ENCODE assay signal across 9 mouse cellular contexts in genomic region chr11:97839441-97840134, GRCm38 (mm10). TPM values are rescaled to one million over a fixed set of nuclear protein-coding genes. Genes with fewer than 3 reads are reported as not detected.
DNase-seq lines count a peak whose midpoint lies in the region; ATAC-seq and TF ChIP-seq lines count a peak whose summit lies in the region.
"Had no signal": no experiment of that assay in that cellular context is flagged by ENCODE, and none has a peak within 500 bp of the region (broad histone marks: within the 10 kb centered on the region; RNA-seq: fewer than 3 reads in every experiment).

No protein-coding gene starts in this region.

- no peak for TF ChIP-seq CTCF in liver, adult 2 months (IDR thresholded peaks at IDR 0.05; ENCODE audit: low read depth, low read length)
- no peak for TF ChIP-seq CTCF in liver, postnatal 0 days (IDR thresholded peaks at IDR 0.05; ENCODE audit: low read depth)
- no peak for TF ChIP-seq CTCF in midbrain, postnatal 0 days (IDR thresholded peaks at IDR 0.05)

- TF ChIP-seq EP300 in liver, postnatal 0 days (IDR thresholded peaks at IDR 0.05; ENCODE audit: low read depth) = no peak

- TF ChIP-seq POLR2A in liver, adult 2 months (IDR thresholded peaks at IDR 0.05; ENCODE audit: extremely low read depth, insufficient read depth, low read length) = no peak

- no peak overlapping the region for H3K4me2 ChIP-seq in liver, postnatal 0 days (ENCODE audit: low read depth, low read length)
- H3K4me2 ChIP-seq in hindbrain, embryonic 13.5 days = no peak overlapping the region
- H3K4me2 ChIP-seq in midbrain, postnatal 0 days (ENCODE audit: low read depth, low read length, poor library complexity, severe bottlenecking) = peak overlapping the region; percentile 61; the same call in 1 of the 2 replicates

- peaks cover 9% of the 10 kb centered on the region for H3K36me3 ChIP-seq in liver, adult 2 months (ENCODE audit: control insufficient read depth, insufficient read depth, low read length)
- peaks cover 13% of the 10 kb centered on the region for H3K36me3 ChIP-seq in liver, postnatal 0 days (replicated peaks; ENCODE audit: insufficient read depth, low read length)
- H3K36me3 ChIP-seq in hindbrain, embryonic 13.5 days = peaks cover 34% of the 10 kb centered on the region
- H3K36me3 ChIP-seq in midbrain, postnatal 0 days (ENCODE audit: insufficient read depth, low read length) = peaks cover 22% of the 10 kb centered on the region

- H3K4me3 ChIP-seq in liver, adult 2 months (ENCODE audit: insufficient read depth, low read depth, low read length) = no peak overlapping the region
- no peak overlapping the region for H3K4me3 ChIP-seq in liver, postnatal 0 days (ENCODE audit: low read depth, low read length)
- H3K4me3 ChIP-seq in hindbrain, embryonic 13.5 days = no peak overlapping the region
- peak overlapping the region; percentile 54; the same call in 1 of the 2 replicates for H3K4me3 ChIP-seq in midbrain, postnatal 0 days (ENCODE audit: low read depth, low read length)

- no peak overlapping the region for H3K9ac ChIP-seq in liver, adult 2 months (ENCODE audit: low read depth, low read length)
- H3K9ac ChIP-seq in liver, postnatal 0 days (replicated peaks) = no peak overlapping the region
- H3K9ac ChIP-seq in hindbrain, embryonic 13.5 days = peak overlapping the region; percentile 35; the same call in 1 of the 2 replicates
- H3K9ac ChIP-seq in midbrain, postnatal 0 days (replicated peaks; ENCODE audit: low read length, poor library complexity, severe bottlenecking) = no peak overlapping the region

- H3K4me1 ChIP-seq in liver, adult 2 months (ENCODE audit: control insufficient read depth, insufficient read depth, low read length) = peaks cover 11% of the 10 kb centered on the region
- peaks cover 15% of the 10 kb centered on the region; the same call in 1 of the 2 replicates for H3K4me1 ChIP-seq in liver, postnatal 0 days (ENCODE audit: insufficient read depth)
- H3K4me1 ChIP-seq in hindbrain, embryonic 13.5 days (replicated peaks) = peaks cover 24% of the 10 kb centered on the region
- peaks cover 3% of the 10 kb centered on the region; the same call in 1 of the 2 replicates for H3K4me1 ChIP-seq in midbrain, postnatal 0 days (ENCODE audit: insufficient read depth, low read length)

- no peak for ATAC-seq in liver, postnatal 0 days
- ATAC-seq in hindbrain, embryonic 13.5 days (ENCODE audit: low FRiP score) = no peak
- no peak for ATAC-seq in midbrain, postnatal 0 days (ENCODE audit: low FRiP score)
- ATAC-seq in monocyte, adult 5-6 weeks (replicated peaks; ENCODE audit: insufficient number of reproducible peaks, low FRiP score, low TSS enrichment, poor library complexity, severe bottlenecking) = no peak

- no peak overlapping the region for H3K27ac ChIP-seq in liver, adult 2 months (replicated peaks; ENCODE audit: insufficient read depth, low read depth, low read length)
- H3K27ac ChIP-seq in liver, postnatal 0 days (ENCODE audit: low read depth) = no peak overlapping the region
- peak overlapping the region; percentile 97 for H3K27ac ChIP-seq in hindbrain, embryonic 13.5 days
- peak overlapping the region; percentile 95 for H3K27ac ChIP-seq in midbrain, postnatal 0 days (ENCODE audit: low read depth, low read length)

- WGBS in liver, adult 2 months = 48% methylated on average over 11 of the region's 11 CpGs
- 58% methylated on average over 11 of the region's 11 CpGs for WGBS in liver, postnatal 0 days (ENCODE audit: insufficient replicate concordance)
- WGBS in hindbrain, embryonic 13.5 days = 60% methylated on average over 11 of the region's 11 CpGs
- WGBS in midbrain, postnatal 0 days = 59% methylated on average over 11 of the region's 11 CpGs

- H3K79me2 ChIP-seq in liver, adult 2 months (ENCODE audit: control insufficient read depth, insufficient read depth, low read length) = no peaks in the 10 kb centered on the region

- no peaks in the 10 kb centered on the region for H3K27me3 ChIP-seq in liver, adult 2 months (ENCODE audit: control insufficient read depth, insufficient read depth, low read length)
- H3K27me3 ChIP-seq in liver, postnatal 0 days (ENCODE audit: insufficient read depth, low read length) = no peaks in the 10 kb centered on the region
- no peaks in the 10 kb centered on the region for H3K27me3 ChIP-seq in hindbrain, embryonic 13.5 days
- H3K27me3 ChIP-seq in midbrain, postnatal 0 days (ENCODE audit: insufficient read depth, low read length) = no peaks in the 10 kb centered on the region

- no peaks in the 10 kb centered on the region for H3K9me3 ChIP-seq in liver, postnatal 0 days (ENCODE audit: low read length)
- H3K9me3 ChIP-seq in hindbrain, embryonic 13.5 days = no peaks in the 10 kb centered on the region
- H3K9me3 ChIP-seq in midbrain, postnatal 0 days (ENCODE audit: low read length) = no peaks in the 10 kb centered on the region

- DNase-seq in cerebellum, adult 11-12 months = peak; percentile 27
- DNase-seq in cerebellum, adult 11 months = no peak
- peak; percentile 49 for DNase-seq in liver, adult 2 months (ENCODE audit: extremely low read depth, low read depth, low spot score)
- no peak for DNase-seq in liver, postnatal 0 days
- DNase-seq in midbrain, postnatal 0 days (ENCODE audit: low spot score) = no peak
- no peak for DNase-seq in kidney, adult 8-10 months
- DNase-seq: right cerebral cortex, postnatal 25 days had no signal

RNA-seq across cellular contexts. Expression of gene B230217C12Rik, which starts 1.0 kb away (rescaled TPM):
- total RNA-seq in liver, adult 2 months (2014; rRNA removed) = 0.09 and 0.27 TPM in 2 replicates
- polyA plus RNA-seq in liver, adult 2 months (2012; rRNA removed) = 0.14 and 0.29 TPM in 2 replicates
- polyA plus RNA-seq in liver, postnatal 0 days (2015; fragmentation: Nextera tagmentation; extraction: Ambion mirVana) = 0.25 and 0.28 TPM in 2 replicates
- 28.9 and 29.2 TPM in 2 replicates for polyA plus RNA-seq in hindbrain, embryonic 13.5 days (2015; fragmentation: Nextera tagmentation; extraction: Ambion mirVana)
- 37.7 and 43.6 TPM in 2 replicates for total RNA-seq in midbrain, postnatal 0 days (2014; rRNA removed)
- 38.2 and 41.8 TPM in 2 replicates for polyA plus RNA-seq in midbrain, postnatal 0 days (2015; fragmentation: Nextera tagmentation; extraction: Ambion mirVana)
- 0.96 to 3.0 TPM in 2 of 3 replicates, not detected in the other for total RNA-seq in monocyte, adult 5-6 weeks (2017)

RNA-seq across cellular contexts. Expression of gene Lasp1, which starts 40.8 kb away (rescaled TPM):
- total RNA-seq in liver, adult 2 months (2014; rRNA removed) = 23.3 and 33.3 TPM in 2 replicates
- 80.5 and 85.4 TPM in 2 replicates for polyA plus RNA-seq in liver, adult 2 months (2012; rRNA removed)
- polyA plus RNA-seq in liver, postnatal 0 days (2015; fragmentation: Nextera tagmentation; extraction: Ambion mirVana) = 30.0 and 32.2 TPM in 2 replicates
- 131 and 137 TPM in 2 replicates for polyA plus RNA-seq in hindbrain, embryonic 13.5 days (2015; fragmentation: Nextera tagmentation; extraction: Ambion mirVana)
- total RNA-seq in midbrain, postnatal 0 days (2014; rRNA removed) = 206 and 216 TPM in 2 replicates
- 174 and 179 TPM in 2 replicates for polyA plus RNA-seq in midbrain, postnatal 0 days (2015; fragmentation: Nextera tagmentation; extraction: Ambion mirVana)
- total RNA-seq in monocyte, adult 5-6 weeks (2017) = 199 to 392 TPM (median 246 TPM) in 3 replicates

RNA-seq across cellular contexts. Expression of gene Fbxo47, which starts 44.4 kb away (rescaled TPM):
- total RNA-seq in liver, adult 2 months (2014; rRNA removed) = 1.4 and 1.9 TPM in 2 replicates
- 0.17 and 0.27 TPM in 2 replicates for polyA plus RNA-seq in liver, adult 2 months (2012; rRNA removed)
- polyA plus RNA-seq in liver, postnatal 0 days (2015; fragmentation: Nextera tagmentation; extraction: Ambion mirVana) = 0.26 and 0.27 TPM in 2 replicates
- polyA plus RNA-seq in hindbrain, embryonic 13.5 days (2015; fragmentation: Nextera tagmentation; extraction: Ambion mirVana) = 0.52 and 0.71 TPM in 2 replicates
- total RNA-seq in midbrain, postnatal 0 days (2014; rRNA removed) = 0.38 and 0.80 TPM in 2 replicates
- polyA plus RNA-seq in midbrain, postnatal 0 days (2015; fragmentation: Nextera tagmentation; extraction: Ambion mirVana) = 0.33 and 0.88 TPM in 2 replicates
- total RNA-seq in monocyte, adult 5-6 weeks (2017) = 0.53 to 2.1 TPM (median 1.5 TPM) in 3 replicates

RNA-seq across cellular contexts. Expression of gene Rpl23, which starts 57.4 kb away (rescaled TPM):
- total RNA-seq in liver, adult 2 months (2014; rRNA removed) = 240 and 283 TPM in 2 replicates
- 68.5 and 71.4 TPM in 2 replicates for polyA plus RNA-seq in liver, adult 2 months (2012; rRNA removed)
- 409 and 433 TPM in 2 replicates for polyA plus RNA-seq in liver, postnatal 0 days (2015; fragmentation: Nextera tagmentation; extraction: Ambion mirVana)
- 369 and 380 TPM in 2 replicates for polyA plus RNA-seq in hindbrain, embryonic 13.5 days (2015; fragmentation: Nextera tagmentation; extraction: Ambion mirVana)
- total RNA-seq in midbrain, postnatal 0 days (2014; rRNA removed) = 177 and 224 TPM in 2 replicates
- 308 and 329 TPM in 2 replicates for polyA plus RNA-seq in midbrain, postnatal 0 days (2015; fragmentation: Nextera tagmentation; extraction: Ambion mirVana)
- total RNA-seq in monocyte, adult 5-6 weeks (2017) = 1,225 to 1,795 TPM (median 1,736 TPM) in 3 replicates

Comparison
In these comparisons a context has a peak if more than half of its experiments do, and no peak if none do; other contexts are left out.
1. DNase-seq: peak in cerebellum, adult 11-12 months (single experiment) and liver, adult 2 months (single experiment); none in cerebellum, adult 11 months (single experiment), liver, postnatal 0 days (single experiment), midbrain, postnatal 0 days (single experiment) and kidney, adult 8-10 months (0 of 2).
2. H3K27ac ChIP-seq: peak in hindbrain, embryonic 13.5 days (single experiment) and midbrain, postnatal 0 days (single experiment); none in liver, adult 2 months (single experiment) and liver, postnatal 0 days (single experiment).
3. RNA of gene B230217C12Rik, which starts 1.0 kb away (polyA plus RNA-seq): 38.2 to 41.8 TPM in midbrain, postnatal 0 days and 28.9 to 29.2 TPM in hindbrain, embryonic 13.5 days; 0.14 to 0.29 TPM in liver, adult 2 months and 0.25 to 0.28 TPM in liver, postnatal 0 days; every median in the first group is over 10 times any median in the second.